Mouse (Mus musculus): ENCODE measurements at regions not wholly inside any gene's neighbourhood (a gene's known extent, or its start where the extent isn't known, plus 50 kb on each side); places are given as distances from the start of the nearest gene placed in this dataset.
"Not testable (repeated sequence)": the region's sequence is repeated elsewhere in the genome, so short reads cannot be mapped to it uniquely, and the experiment has no call there.

GRCm38 (mm10) chr9:27511161-27511560 lies 114.6 kb downstream of the Spata19 start:
- Histone ChIP-seq H3K27me3 (no peaks in the 10 kb centered on the region), H3K36me3 (no peaks in the 10 kb centered on the region), H3K4me3 (replicated peaks) (no peak overlapping the region), H3K4me2 (replicated peaks) (no peak overlapping the region), H3K4me1 (replicated peaks) (no peaks in the 10 kb centered on the region), H3K9me3 (no peaks in the 10 kb centered on the region), H3K27ac (no peak overlapping the region), H3K9ac (replicated peaks) (no peak overlapping the region)
- ATAC-seq = no peak
- 81% methylated on average over 2 of the region's 2 CpGs for WGBS

- Histone ChIP-seq H3K4me1 (replicated peaks) (no peaks in the 10 kb centered on the region; the same call in 1 of the 2 replicates), H3K4me3 (replicated peaks) (no peak overlapping the region), H3K27me3 (no peaks in the 10 kb centered on the region), H3K4me2 (replicated peaks) (no peak overlapping the region), H3K9me3 (no peaks in the 10 kb centered on the region), H3K36me3 (no peaks in the 10 kb centered on the region), H3K27ac (no peak overlapping the region), H3K9ac (replicated peaks) (no peak overlapping the region)
- no peak for ATAC-seq
- WGBS = 97% methylated on average over 4 of the region's 4 CpGs
Measured at GRCm38 (mm10) chr9:27515427-27516110, 119.0 kb downstream of the Spata19 start.

- H3K27ac ChIP-seq = no peak overlapping the region
- no peak for ATAC-seq
- 56% methylated on average over 4 of the region's 4 CpGs for WGBS
Measured at GRCm38 (mm10) chr9:27518031-27518430, 121.4 kb downstream of the Spata19 start.

GRCm38 (mm10) chr9:27519711-27520110 lies 123.1 kb downstream of the Spata19 start:
- Histone ChIP-seq H3K9me3 (no peaks in the 10 kb centered on the region), H3K4me1 (replicated peaks) (no peaks in the 10 kb centered on the region; the same call in 1 of the 2 replicates), H3K27ac (no peak overlapping the region), H3K36me3 (no peaks in the 10 kb centered on the region), H3K4me2 (replicated peaks) (no peak overlapping the region), H3K9ac (replicated peaks) (no peak overlapping the region), H3K27me3 (no peaks in the 10 kb centered on the region), H3K4me3 (replicated peaks) (no peak overlapping the region)
- ATAC-seq = no peak
- WGBS = 31% methylated on average over 5 of the region's 5 CpGs

More at GRCm38 (mm10) chr9:27518031-27518430, 121.4 kb downstream of the Spata19 start:
- Histone ChIP-seq H3K4me2 (replicated peaks) (no peak overlapping the region), H3K36me3 (no peaks in the 10 kb centered on the region), H3K9ac (replicated peaks) (no peak overlapping the region), H3K4me1 (replicated peaks) (no peaks in the 10 kb centered on the region; the same call in 1 of the 2 replicates), H3K4me3 (replicated peaks) (no peak overlapping the region), H3K9me3 (no peaks in the 10 kb centered on the region), H3K27me3 (no peaks in the 10 kb centered on the region)

GRCm38 (mm10) chr9:27521181-27521580 lies 124.6 kb downstream of the Spata19 start:
- Histone ChIP-seq H3K4me3 (replicated peaks) (no peak overlapping the region), H3K4me1 (replicated peaks) (no peaks in the 10 kb centered on the region; the same call in 1 of the 2 replicates), H3K9me3 (no peaks in the 10 kb centered on the region), H3K36me3 (no peaks in the 10 kb centered on the region), H3K27ac (no peak overlapping the region), H3K27me3 (no peaks in the 10 kb centered on the region), H3K9ac (replicated peaks) (no peak overlapping the region), H3K4me2 (replicated peaks) (no peak overlapping the region)
- no peak for ATAC-seq
- 86% methylated on average over 3 of the region's 3 CpGs for WGBS

GRCm38 (mm10) chr9:27526681-27527080 lies 130.1 kb downstream of the Spata19 start:
- H3K4me3 ChIP-seq (replicated peaks) = no peak overlapping the region
- no peaks in the 10 kb centered on the region for H3K36me3 ChIP-seq
- no peak overlapping the region for H3K27ac ChIP-seq
- WGBS = 81% methylated on average over 3 of the region's 3 CpGs
- no peaks in the 10 kb centered on the region for H3K9me3 ChIP-seq
- no peak for ATAC-seq
- no peak overlapping the region for H3K9ac ChIP-seq (replicated peaks)
- H3K4me1 ChIP-seq (replicated peaks) = no peaks in the 10 kb centered on the region
- H3K4me2 ChIP-seq (replicated peaks) = no peak overlapping the region
- no peaks in the 10 kb centered on the region for H3K27me3 ChIP-seq

- peaks cover 8% of the 10 kb centered on the region; the same call in 1 of the 2 replicates for H3K4me1 ChIP-seq (replicated peaks)
- H3K9ac ChIP-seq (replicated peaks) = no peak overlapping the region
- no peaks in the 10 kb centered on the region for H3K27me3 ChIP-seq
- H3K36me3 ChIP-seq = no peaks in the 10 kb centered on the region
- no peak overlapping the region for H3K4me3 ChIP-seq (replicated peaks)
- no peak overlapping the region for H3K4me2 ChIP-seq (replicated peaks)
- H3K9me3 ChIP-seq = no peaks in the 10 kb centered on the region
- WGBS = 21% methylated on average over 5 of the region's 5 CpGs
- H3K27ac ChIP-seq = no peak overlapping the region
- 0 out of 2 replicates have a peak, but pooled peaks have one; percentile 45 for ATAC-seq
Measured at GRCm38 (mm10) chr9:27538480-27538879, 141.9 kb downstream of the Spata19 start.

GRCm38 (mm10) chr9:27541585-27542151 lies 145.1 kb downstream of the Spata19 start:
- no peak for ATAC-seq
- Histone ChIP-seq H3K27me3 (no peaks in the 10 kb centered on the region), H3K9me3 (no peaks in the 10 kb centered on the region), H3K27ac (no peak overlapping the region), H3K4me2 (replicated peaks) (no peak overlapping the region), H3K36me3 (no peaks in the 10 kb centered on the region), H3K4me3 (replicated peaks) (no peak overlapping the region), H3K9ac (replicated peaks) (no peak overlapping the region), H3K4me1 (replicated peaks) (peaks cover 8% of the 10 kb centered on the region; the same call in 1 of the 2 replicates)
- 97% methylated on average over 2 of the region's 2 CpGs for WGBS

GRCm38 (mm10) chr9:27554697-27555096 lies 158.1 kb downstream of the Spata19 start:
- H3K9me3 ChIP-seq; H3K36me3 ChIP-seq; H3K27me3 ChIP-seq; ATAC-seq; H3K4me2 ChIP-seq (replicated peaks); H3K27ac ChIP-seq; H3K4me3 ChIP-seq (replicated peaks); H3K9ac ChIP-seq (replicated peaks): not testable (repeated sequence)
- peaks cover 13% of the 10 kb centered on the region for H3K4me1 ChIP-seq (replicated peaks)

GRCm38 (mm10) chr9:27556315-27557225 lies 160.0 kb downstream of the Spata19 start:
- peak overlapping the region; percentile 56; the same call in 1 of the 2 replicates for H3K27ac ChIP-seq
- H3K4me2 ChIP-seq (replicated peaks) = no peak overlapping the region
- H3K4me3 ChIP-seq (replicated peaks) = no peak overlapping the region
- 7% methylated on average over 6 of the region's 6 CpGs for WGBS
- no peaks in the 10 kb centered on the region for H3K9me3 ChIP-seq
- peaks cover 13% of the 10 kb centered on the region for H3K4me1 ChIP-seq (replicated peaks)
- H3K9ac ChIP-seq (replicated peaks) = no peak overlapping the region; the same call in 1 of the 2 replicates
- H3K36me3 ChIP-seq = no peaks in the 10 kb centered on the region
- no peaks in the 10 kb centered on the region for H3K27me3 ChIP-seq
- peak; percentile 79; the same call in 1 of the 2 replicates for ATAC-seq

GRCm38 (mm10) chr9:27557886-27558285 lies 161.3 kb downstream of the Spata19 start:
- H3K4me3 ChIP-seq (replicated peaks) = no peak overlapping the region
- no peak overlapping the region for H3K9ac ChIP-seq (replicated peaks)
- no peaks in the 10 kb centered on the region for H3K27me3 ChIP-seq
- no peak overlapping the region for H3K27ac ChIP-seq
- no peaks in the 10 kb centered on the region for H3K36me3 ChIP-seq
- 58% methylated on average over 1 of the region's 1 CpGs for WGBS
- H3K9me3 ChIP-seq = no peaks in the 10 kb centered on the region
- ATAC-seq = no peak
- peaks cover 13% of the 10 kb centered on the region for H3K4me1 ChIP-seq (replicated peaks)
- no peak overlapping the region for H3K4me2 ChIP-seq (replicated peaks)

- H3K36me3 ChIP-seq = no peaks in the 10 kb centered on the region
- H3K27ac ChIP-seq = no peak overlapping the region
- no peak overlapping the region for H3K4me3 ChIP-seq (replicated peaks)
- H3K9ac ChIP-seq (replicated peaks) = no peak overlapping the region
- no peaks in the 10 kb centered on the region for H3K9me3 ChIP-seq
- ATAC-seq = no peak
- no peak overlapping the region for H3K4me2 ChIP-seq (replicated peaks)
- peaks cover 13% of the 10 kb centered on the region for H3K4me1 ChIP-seq (replicated peaks)
- H3K27me3 ChIP-seq = no peaks in the 10 kb centered on the region
- 89% methylated on average over 3 of the region's 3 CpGs for WGBS
Measured at GRCm38 (mm10) chr9:27558286-27558685, 161.7 kb downstream of the Spata19 start.

Measured in midbrain, embryonic 13.5 days (tissue).